Mouse (Mus musculus): ENCODE results near the gene Rpl3.

Gene Rpl3

DNA sequence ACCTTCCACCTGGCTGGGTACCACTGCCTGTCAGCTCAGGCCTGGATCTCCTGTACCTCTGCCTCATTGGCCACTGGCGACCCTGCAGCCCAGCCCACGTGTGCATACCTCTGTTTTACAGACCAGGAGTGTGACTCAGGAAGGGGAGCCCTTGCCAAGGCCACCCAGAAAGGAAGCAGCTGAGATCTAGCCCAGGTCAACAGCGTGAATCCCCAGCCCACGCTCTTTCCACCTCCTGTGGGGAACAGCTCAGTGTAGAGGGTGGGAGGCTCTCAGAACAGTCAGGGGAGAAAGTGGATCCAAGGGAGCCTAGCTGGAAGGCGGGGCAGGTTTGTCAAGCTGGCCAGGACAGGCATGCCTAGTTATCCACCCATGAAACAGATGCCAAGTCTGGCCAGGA is 28.8 kb downstream of the Rpl3 start:
- no peak for DNase-seq

- no peak for DNase-seq
These were observed 29.3 kb downstream of the Rpl3 start for GRCm38 (mm10) chr15:80062339-80062738.

- DNase-seq = no peak
These were observed 30.6 kb downstream of the Rpl3 start for GRCm38 (mm10) chr15:80061071-80061550.

- no peak for DNase-seq
These were observed 31.2 kb downstream of the Rpl3 start for GRCm38 (mm10) chr15:80060356-80061070.

GRCm38 (mm10) chr15:80059606-80060005 is 32.1 kb downstream of the Rpl3 start:
- peak; percentile 73 for DNase-seq

DNA sequence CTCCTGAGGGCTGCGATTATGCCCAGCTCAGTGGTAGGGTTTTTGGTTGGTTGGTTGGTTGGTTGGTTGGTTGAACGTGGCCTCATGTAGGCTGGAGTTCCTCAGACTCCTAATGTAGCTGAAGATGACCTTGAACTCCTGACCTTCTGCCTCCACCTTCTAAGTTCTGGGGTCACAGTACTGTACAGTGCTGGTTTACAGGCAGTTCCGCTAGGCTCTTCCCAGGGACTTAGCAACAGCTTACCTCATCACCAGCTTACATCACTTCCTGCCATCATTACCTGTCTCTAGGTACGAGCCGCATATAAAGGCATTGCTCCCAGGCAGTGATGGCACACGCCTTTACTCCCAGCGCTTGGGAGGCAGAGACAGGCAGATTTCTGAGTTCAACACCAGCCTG is 33.5 kb downstream of the Rpl3 start:
- no peak for DNase-seq

- DNase-seq = no peak
These were observed 37.5 kb downstream of the Rpl3 start for GRCm38 (mm10) chr15:80054034-80054710.

- peak; percentile 43 for DNase-seq
These were observed 38.2 kb downstream of the Rpl3 start for GRCm38 (mm10) chr15:80053381-80054033.

- no peak for DNase-seq
These were observed 39.9 kb downstream of the Rpl3 start for GRCm38 (mm10) chr15:80051782-80052181.

DNA sequence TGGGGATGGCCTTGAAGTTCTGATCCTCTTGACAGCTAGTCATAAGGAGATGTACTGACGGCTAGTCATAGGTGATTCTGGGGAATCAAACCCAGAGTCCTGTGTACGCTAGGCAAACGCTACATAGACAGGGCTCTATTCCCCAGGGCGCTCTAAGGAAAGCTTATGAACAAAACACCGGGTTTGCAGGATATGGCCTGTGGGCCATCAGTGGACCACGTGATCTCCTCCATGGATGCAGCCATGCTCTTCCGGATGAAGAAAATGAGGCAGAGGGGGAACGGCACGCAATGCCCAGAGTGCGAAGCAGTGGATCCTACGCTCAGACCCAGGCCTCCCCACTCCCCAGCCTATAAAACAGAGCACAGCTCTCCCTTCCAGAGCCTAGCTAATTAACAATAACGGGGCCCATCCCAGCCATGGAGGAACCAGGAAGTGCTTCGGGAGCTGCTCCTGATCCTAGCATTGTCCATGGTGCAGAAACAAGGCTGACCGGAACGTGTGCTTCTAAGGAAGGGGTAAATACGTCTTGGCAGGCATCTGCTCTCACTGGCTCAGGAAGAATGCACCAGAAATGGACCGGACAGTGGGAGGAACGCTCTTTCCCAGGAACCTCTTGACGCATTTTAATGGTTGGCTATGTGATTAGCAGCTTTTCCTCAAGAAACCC is 40.4 kb downstream of the Rpl3 start:
- DNase-seq = peak; percentile 50

GRCm38 (mm10) chr15:80050093-80050492 is 41.6 kb downstream of the Rpl3 start:
- peak; percentile 68 for DNase-seq

DNA sequence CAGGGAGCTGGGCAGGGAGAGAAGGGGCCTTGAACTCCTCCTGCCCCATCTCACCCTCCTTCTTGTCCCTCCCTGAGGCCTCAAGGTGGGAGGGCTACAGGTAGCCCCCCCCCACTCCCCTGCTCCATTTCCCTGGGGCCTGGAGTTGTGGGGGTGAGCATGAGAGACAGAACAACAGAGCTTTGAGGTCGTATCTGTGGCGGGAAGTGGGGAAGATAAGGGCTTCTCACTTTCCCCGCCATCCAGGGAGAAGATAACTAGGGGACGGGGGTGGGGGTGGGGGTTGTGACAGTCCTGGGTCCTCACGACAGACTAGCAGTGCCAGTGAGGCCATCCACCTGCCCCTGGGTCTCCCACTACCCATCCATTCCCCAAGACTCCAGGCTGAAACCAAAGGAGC is 43.7 kb downstream of the Rpl3 start:
- no peak for DNase-seq

DNA sequence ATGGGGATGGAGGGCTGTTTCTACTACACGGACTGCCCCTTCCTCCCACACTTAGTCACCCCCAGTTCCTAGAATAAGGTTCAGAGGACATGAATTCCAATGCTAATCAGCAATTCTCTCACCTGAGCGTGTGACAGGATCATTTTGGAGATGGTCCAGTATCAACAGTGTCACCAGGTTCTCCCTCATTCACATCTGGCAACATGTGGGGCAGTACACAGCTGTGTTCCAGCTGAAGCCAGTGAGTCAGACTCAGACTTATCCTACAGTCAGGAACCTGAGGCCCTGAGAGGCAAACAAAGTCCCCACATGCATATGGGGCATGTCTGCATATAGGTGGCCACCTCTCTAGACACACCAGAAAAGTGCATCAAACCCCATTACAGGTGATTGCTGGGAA is 44.4 kb downstream of the Rpl3 start:
- no peak for DNase-seq

- no peak for DNase-seq
These were observed 45.9 kb downstream of the Rpl3 start for GRCm38 (mm10) chr15:80045749-80046148.

DNA sequence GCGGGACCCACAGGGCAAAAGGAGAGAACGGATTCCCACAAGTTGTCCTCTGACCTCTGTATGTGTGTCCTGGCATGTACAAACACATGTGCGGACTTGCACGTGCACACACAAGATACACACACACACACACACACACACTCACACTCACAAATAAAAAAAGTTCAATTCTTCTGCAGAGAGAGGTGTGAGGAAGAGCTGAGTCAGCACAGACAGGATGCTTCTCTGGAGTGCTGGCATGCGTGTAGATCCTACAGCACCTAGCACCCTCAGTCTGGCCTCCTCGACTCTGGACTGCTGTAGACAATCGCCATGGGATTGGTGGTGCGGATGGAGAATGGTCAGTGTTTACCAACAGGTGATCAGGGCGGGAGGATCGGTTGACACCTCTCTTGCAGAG is 47.4 kb downstream of the Rpl3 start:
- no peak for DNase-seq

DNA sequence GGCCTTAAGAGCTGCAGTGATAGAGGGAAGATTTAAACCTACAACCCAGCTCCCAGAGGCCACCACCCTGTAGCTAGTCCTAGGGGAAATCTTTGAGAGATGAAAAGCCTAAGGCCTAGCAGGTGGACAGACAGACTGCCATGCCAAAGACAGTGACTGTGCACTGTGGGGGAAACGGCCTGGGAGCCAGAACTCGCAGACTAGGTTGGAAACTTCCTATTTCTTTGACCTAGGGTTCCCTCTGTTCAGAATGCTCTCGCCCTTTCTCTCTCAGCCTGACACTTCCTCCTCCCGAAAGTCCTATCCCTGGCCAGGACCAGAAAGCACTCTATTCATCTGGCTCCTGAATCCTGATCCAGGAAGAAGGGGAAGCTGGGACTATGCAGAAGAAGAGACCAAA is 49.5 kb downstream of the Rpl3 start:
- DNase-seq = no peak

- no peak for DNase-seq
These were observed 53.6 kb downstream of the Rpl3 start for GRCm38 (mm10) chr15:80038110-80038391.

- no peak for DNase-seq
These were observed 54.2 kb downstream of the Rpl3 start for GRCm38 (mm10) chr15:80037255-80038109.

DNA sequence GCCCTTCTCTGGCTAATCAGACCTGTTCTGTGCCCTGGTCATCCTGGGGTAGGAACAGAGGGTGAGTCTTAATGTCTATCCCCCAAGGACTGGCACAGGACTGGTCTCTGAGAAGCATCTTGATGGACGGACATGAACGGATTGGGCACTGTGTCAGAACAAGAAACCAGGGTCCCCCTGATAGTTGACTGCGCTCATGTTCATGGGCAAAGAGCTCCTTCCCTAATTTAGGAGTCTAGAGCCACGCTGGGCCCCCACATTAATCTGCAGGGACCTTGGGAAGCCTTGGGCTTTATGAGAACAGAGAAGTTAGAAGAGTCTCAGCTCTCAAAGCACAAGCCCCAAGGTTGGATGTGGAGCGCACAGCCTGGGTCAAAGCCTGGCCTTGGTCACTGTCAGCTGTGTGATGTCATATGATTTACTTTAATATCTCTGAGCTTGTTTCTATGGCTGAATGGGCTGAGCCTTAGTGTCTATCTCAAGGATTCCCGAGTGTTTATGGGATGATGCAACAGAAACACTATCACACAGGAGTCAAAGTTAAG is 56.3 kb downstream of the Rpl3 start:
- no peak for DNase-seq

DNA sequence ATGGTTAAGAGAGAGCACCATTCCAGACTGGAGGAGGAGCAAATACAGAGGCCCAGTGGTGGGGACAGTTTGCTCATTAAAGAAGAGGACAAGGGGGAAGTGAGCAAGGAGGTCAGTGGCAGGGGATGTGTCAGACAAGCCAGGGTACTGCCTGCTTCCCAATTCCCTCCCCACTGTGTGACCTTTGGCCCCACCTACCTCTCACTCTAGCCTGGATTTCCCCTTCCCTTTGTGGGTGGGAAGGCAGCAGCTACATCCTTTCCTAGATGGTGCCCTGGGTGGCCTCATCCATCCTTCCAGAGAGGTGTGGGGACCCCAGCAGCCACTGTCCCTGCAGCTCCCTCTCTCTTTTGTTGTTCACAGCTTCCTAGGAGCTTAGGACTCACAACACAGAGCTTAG is 56.8 kb downstream of the Rpl3 start:
- DNase-seq = no peak

DNA sequence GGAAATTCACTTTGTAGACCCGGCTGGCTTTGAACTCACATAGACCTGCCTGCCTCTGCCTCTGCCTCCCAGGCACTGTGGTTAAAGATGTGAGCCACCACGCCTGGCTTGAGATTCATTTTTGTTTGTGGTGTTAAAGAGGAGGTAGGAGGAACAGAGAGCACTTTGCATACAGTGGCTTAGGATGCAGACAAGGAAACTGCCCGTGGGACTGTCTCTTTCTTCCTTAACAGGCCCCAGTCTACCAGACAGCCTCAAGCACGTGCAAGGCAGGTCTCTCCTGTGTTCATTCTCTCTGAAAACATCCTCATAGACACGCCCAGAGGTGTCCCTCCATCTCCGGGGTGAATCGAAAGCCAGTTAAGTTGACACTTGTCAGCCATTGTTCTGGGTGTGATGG is 57.3 kb downstream of the Rpl3 start:
- DNase-seq = no peak

DNA sequence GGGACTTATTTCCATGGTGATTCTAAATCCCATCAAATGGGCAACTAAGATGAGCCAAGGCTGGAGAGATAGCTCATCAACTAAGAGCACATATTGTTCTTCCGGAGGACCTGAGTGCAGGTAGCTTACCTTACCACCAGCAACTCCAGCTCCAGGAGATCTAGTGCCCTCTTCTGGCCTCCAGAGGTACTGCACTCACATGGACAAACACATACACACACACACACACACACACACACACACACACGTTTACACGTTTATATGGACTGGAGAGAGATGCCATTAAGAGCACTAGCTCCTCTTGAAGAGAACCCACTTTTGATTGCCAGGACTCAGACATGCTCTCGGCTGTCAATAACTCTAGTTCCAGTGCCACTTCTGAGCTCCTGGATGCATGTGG is 60.5 kb downstream of the Rpl3 start:
- DNase-seq = no peak
